In the genomic region with DNA sequence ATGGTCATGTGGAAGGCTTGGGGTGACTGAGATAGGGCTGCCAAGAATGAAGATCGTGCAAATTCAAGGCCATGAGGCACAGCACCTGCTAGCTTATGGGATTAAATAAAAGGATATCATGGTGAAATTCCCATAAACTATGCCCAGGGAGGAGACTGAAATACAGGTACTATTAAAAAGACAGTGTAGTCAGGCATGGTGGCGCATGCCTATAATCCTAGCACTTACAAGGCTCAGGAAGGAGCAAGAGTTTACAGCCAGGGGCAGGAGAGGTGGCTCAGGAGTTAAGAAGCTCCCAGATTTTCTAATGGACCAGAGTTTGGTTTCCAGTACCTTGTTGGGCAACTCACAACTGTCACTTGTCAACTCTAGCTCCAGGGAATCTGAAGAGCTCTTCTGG, we compare ENCODE assay signal across 16 mouse cellular contexts. TPM values are rescaled to one million over a fixed set of nuclear protein-coding genes. Genes with fewer than 3 reads are reported as not detected.
DNase-seq lines count a peak whose midpoint lies in the region.
"Had no signal": no experiment of that assay in that cellular context is flagged by ENCODE, and none has a peak within 500 bp of the region (broad histone marks: within the 10 kb centered on the region; RNA-seq: fewer than 3 reads in every experiment).

No protein-coding gene starts in this region.

- peak; percentile 83 for DNase-seq in fat pad, adult 2 months (ENCODE audit: extremely low read depth, low read depth, low spot score)
- peak; percentile 65 for DNase-seq in gonadal fat pad, adult 2 months (ENCODE audit: low read depth)
- no peak for DNase-seq in lung, adult 18-20 months
- DNase-seq in heart, adult 11 months = no peak
- DNase-seq: adrenal gland, adult 2 months; adrenal gland, adult 8-10 months; adrenal gland, postnatal 10 days; adrenal gland, postnatal 14 days; adrenal gland, postnatal 25 days; adrenal gland, postnatal 36 days; cerebellum, adult 11 months; cerebellum, adult 11-12 months; cerebellum, adult 18-20 months had no signal

RNA-seq across cellular contexts. Expression of a gene that starts 31.9 kb away (rescaled TPM):
- 17.4 and 32.5 TPM in 2 replicates for polyA plus RNA-seq in gonadal fat pad, adult 2 months (2012; rRNA removed)
- polyA plus RNA-seq: activated CD4-positive, CD25-positive, alpha-beta regulatory T cell, adult 4 months; CD4-positive, CD25-positive, alpha-beta regulatory T cell, adult 4 months; G1E had no signal

Comparison
In these comparisons a context has a peak if more than half of its experiments do, and no peak if none do; other contexts are left out.
1. DNase-seq: peak in fat pad, adult 2 months (single experiment) and gonadal fat pad, adult 2 months (single experiment); none in lung, adult 18-20 months (0 of 2) and heart, adult 11 months (single experiment).